20 mouse cellular contexts compared by ENCODE assay signal in genomic region chr1:106464726-106465125, GRCm38 (mm10).
A peak's percentile ranks its signal among the peaks of the same experiment; 100 is the strongest.
DNase-seq lines count a peak whose midpoint lies in the region; ATAC-seq and TF ChIP-seq lines count a peak whose summit lies in the region.
"Had no signal": no experiment of that assay in that cellular context is flagged by ENCODE, and none has a peak within 500 bp of the region (broad histone marks: within the 10 kb centered on the region; RNA-seq: fewer than 3 reads in every experiment).

No protein-coding gene starts in this region.

- H3K27me3 ChIP-seq in embryonic facial prominence, embryonic 12.5 days: no peaks in the 10 kb centered on the region
- H3K27me3 ChIP-seq in embryonic facial prominence, embryonic 10.5 days (replicated peaks; ENCODE audit: low read depth, poor library complexity, severe bottlenecking): no peaks in the 10 kb centered on the region
- no peaks in the 10 kb centered on the region for H3K27me3 ChIP-seq in forebrain, embryonic 15.5 days
- no peaks in the 10 kb centered on the region for H3K27me3 ChIP-seq in midbrain, embryonic 16.5 days (ENCODE audit: control insufficient read depth, insufficient read depth, low read depth, low read length)
- H3K27me3 ChIP-seq: heart, embryonic 13.5 days had no signal

- no peaks in the 10 kb centered on the region for H3K36me3 ChIP-seq in embryonic facial prominence, embryonic 12.5 days
- no peaks in the 10 kb centered on the region for H3K36me3 ChIP-seq in embryonic facial prominence, embryonic 10.5 days (replicated peaks)
- H3K36me3 ChIP-seq in forebrain, embryonic 15.5 days: no peaks in the 10 kb centered on the region
- no peaks in the 10 kb centered on the region for H3K36me3 ChIP-seq in midbrain, embryonic 16.5 days (ENCODE audit: control insufficient read depth, insufficient read depth, low read length)
- H3K36me3 ChIP-seq: G1E; heart, embryonic 13.5 days had no signal

- no peaks in the 10 kb centered on the region for H3K4me1 ChIP-seq in embryonic facial prominence, embryonic 12.5 days
- 0 out of 2 replicates have a peak, but pooled peaks cover 4% of the 10 kb centered on the region for H3K4me1 ChIP-seq in embryonic facial prominence, embryonic 10.5 days
- no peaks in the 10 kb centered on the region for H3K4me1 ChIP-seq in forebrain, embryonic 15.5 days
- H3K4me1 ChIP-seq in midbrain, embryonic 16.5 days (ENCODE audit: control insufficient read depth, insufficient read depth, low read length): peaks cover 3% of the 10 kb centered on the region; the same call in 1 of the 2 replicates

- TF ChIP-seq CTCF in layer of hippocampus, adult 2 months (conservative IDR thresholded peaks at IDR 0.05): no peak

- H3K9ac ChIP-seq in embryonic facial prominence, embryonic 12.5 days: no peak overlapping the region
- H3K9ac ChIP-seq in forebrain, embryonic 15.5 days (replicated peaks): no peak overlapping the region
- no peak overlapping the region for H3K9ac ChIP-seq in midbrain, embryonic 16.5 days (ENCODE audit: low read depth, low read length)
- H3K9ac ChIP-seq: heart, embryonic 13.5 days; liver, postnatal 0 days had no signal

- H3K4me2 ChIP-seq in embryonic facial prominence, embryonic 12.5 days (replicated peaks): no peak overlapping the region
- no peak overlapping the region for H3K4me2 ChIP-seq in forebrain, embryonic 15.5 days (replicated peaks)
- H3K4me2 ChIP-seq in midbrain, embryonic 16.5 days (ENCODE audit: low read length): no peak overlapping the region
- H3K4me2 ChIP-seq: heart, embryonic 13.5 days had no signal

- DNase-seq in embryonic facial prominence, embryonic 10.5 days (ENCODE audit: low spot score): no peak
- DNase-seq in embryo, embryonic 10.5 days (ENCODE audit: low spot score): peak; percentile 40
- DNase-seq in left cerebral cortex, postnatal 36 days (ENCODE audit: low spot score in 2 of 2): no peak
- no peak for DNase-seq in layer of hippocampus, adult 2 months (ENCODE audit: low spot score in 2 of 2)
- DNase-seq in heart, adult 9 months (ENCODE audit: low spot score in 2 of 2): no peak
- DNase-seq: cerebellum, adult 9-10 months; heart, postnatal 4 days; kidney, adult 2 months; kidney, postnatal 4 days; liver; liver, postnatal 0 days; lung, postnatal 36 days; right cerebral cortex, adult 18-20 months had no signal

- H3K27ac ChIP-seq in embryonic facial prominence, embryonic 12.5 days: no peak overlapping the region
- no peak overlapping the region for H3K27ac ChIP-seq in embryonic facial prominence, embryonic 10.5 days (replicated peaks)
- no peak overlapping the region for H3K27ac ChIP-seq in forebrain, embryonic 15.5 days (replicated peaks)
- H3K27ac ChIP-seq in midbrain, embryonic 16.5 days (ENCODE audit: low read length): no peak overlapping the region
- H3K27ac ChIP-seq in layer of hippocampus, adult 2 months: no peak overlapping the region
- H3K27ac ChIP-seq: heart, embryonic 13.5 days had no signal

- 50% methylated on average over 2 of the region's 2 CpGs for WGBS in embryonic facial prominence, embryonic 12.5 days
- WGBS in embryonic facial prominence, embryonic 10.5 days: 39% methylated on average over 2 of the region's 2 CpGs
- WGBS in forebrain, embryonic 15.5 days: 0% methylated on average over 2 of the region's 2 CpGs
- WGBS in midbrain, embryonic 16.5 days: 4% methylated on average over 2 of the region's 2 CpGs

- no peaks in the 10 kb centered on the region for H3K9me3 ChIP-seq in embryonic facial prominence, embryonic 12.5 days
- no peaks in the 10 kb centered on the region for H3K9me3 ChIP-seq in embryonic facial prominence, embryonic 10.5 days
- H3K9me3 ChIP-seq in forebrain, embryonic 15.5 days: no peaks in the 10 kb centered on the region
- no peaks in the 10 kb centered on the region for H3K9me3 ChIP-seq in midbrain, embryonic 16.5 days (replicated peaks; ENCODE audit: control insufficient read depth, low read length, poor library complexity, severe bottlenecking)
- H3K9me3 ChIP-seq: heart, embryonic 13.5 days had no signal

- peak; percentile 79; the same call in 1 of the 2 replicates for ATAC-seq in embryonic facial prominence, embryonic 12.5 days (ENCODE audit: insufficient number of reproducible peaks, insufficient read depth, low FRiP score, low TSS enrichment)
- ATAC-seq in forebrain, embryonic 15.5 days (replicated peaks): 0 out of 2 replicates have a peak, but pooled peaks have one; percentile 57
- peak; percentile 62; the same call in 1 of the 2 replicates for ATAC-seq in midbrain, embryonic 16.5 days
- ATAC-seq: CD4-positive, CD25-positive, alpha-beta regulatory T cell, adult 4 months; liver, postnatal 0 days had no signal

- intact Hi-C loops in left cerebral cortex, postnatal 36 days (cut with DNase I): no loop called here

- no peak overlapping the region for H3K4me3 ChIP-seq in embryonic facial prominence, embryonic 12.5 days
- no peak overlapping the region for H3K4me3 ChIP-seq in embryonic facial prominence, embryonic 10.5 days
- H3K4me3 ChIP-seq in forebrain, embryonic 15.5 days: no peak overlapping the region
- H3K4me3 ChIP-seq in midbrain, embryonic 16.5 days (ENCODE audit: low read depth, low read length): no peak overlapping the region
- H3K4me3 ChIP-seq in layer of hippocampus, adult 2 months: no peak overlapping the region
- H3K4me3 ChIP-seq: erythroblast, embryonic 14.5 days; heart, embryonic 13.5 days had no signal
